Mouse (Mus musculus) layer of hippocampus, postnatal 25 days (tissue): Measurements from ENCODE around the gene Ints7. TPM values are rescaled to one million over a fixed set of nuclear protein-coding genes. Genes with fewer than 3 reads are reported as not detected.

Source experiments
- DNase-seq, 2 experiments: peaks; one replicate each; pipeline ENCODE4 v3.0.0; 2022; ENCODE audit warnings: mixed read lengths in 2 of 2, low spot score in 1 of 2; ENCODE audit errors: extremely low spot score in 1 of 2
- total RNA-seq, 2 experiments: library from RNA; stranded (reverse); gene quantifications; 2 replicates each; pipeline ENCODE4 v1.2.3; 2021

Ints7 gene
- 10 to 100 TPM; 24.0 to 25.4 TPM for total RNA-seq

GRCm38 (mm10) chr1:191575458-191576247 is at the start of gene Ints7, which contains the start of gene Dtl:
Gene Ints7, plus strand, starts transcription at chr1:191575636.
Gene Dtl, minus strand, starts transcription at chr1:191575544.
- DNase-seq, result peak; percentile 98 to 100

GRCm38 (mm10) chr1:191527089-191527488 is 48.3 kb upstream of the Ints7 start:
- peak in 1 of 2 experiments; percentile 4 for DNase-seq

GRCm38 (mm10) chr1:191527921-191528612 is 47.4 kb upstream of the Ints7 start:
- DNase-seq, result no peak

GRCm38 (mm10) chr1:191529406-191529805 is 46.0 kb upstream of the Ints7 start:
- no peak for DNase-seq

GRCm38 (mm10) chr1:191531023-191531422 is 44.4 kb upstream of the Ints7 start:
- no peak for DNase-seq

- no peak for DNase-seq
These were observed 40.5 kb upstream of the Ints7 start for GRCm38 (mm10) chr1:191534896-191535295.

GRCm38 (mm10) chr1:191540300-191540699 is 35.1 kb upstream of the Ints7 start:
- DNase-seq, result no peak

- DNase-seq, result no peak
These were observed 34.4 kb upstream of the Ints7 start for GRCm38 (mm10) chr1:191541014-191541413.

GRCm38 (mm10) chr1:191541619-191542018 is 33.8 kb upstream of the Ints7 start:
- DNase-seq, result no peak

- DNase-seq, result no peak
These were observed 31.7 kb upstream of the Ints7 start for GRCm38 (mm10) chr1:191543747-191544146.

- no peak for DNase-seq
These were observed 24.6 kb upstream of the Ints7 start for GRCm38 (mm10) chr1:191550786-191551185.

GRCm38 (mm10) chr1:191557109-191557508 is 18.3 kb upstream of the Ints7 start:
- DNase-seq, result no peak

GRCm38 (mm10) chr1:191559779-191560178 is 15.7 kb upstream of the Ints7 start:
- no peak for DNase-seq

GRCm38 (mm10) chr1:191562823-191563365 is 12.5 kb upstream of the Ints7 start:
- DNase-seq, result peak in 1 of 2 experiments; percentile 42

GRCm38 (mm10) chr1:191567859-191568258 is 7.6 kb upstream of the Ints7 start:
- DNase-seq, result no peak

GRCm38 (mm10) chr1:191569625-191570024 is 5.8 kb upstream of the Ints7 start:
- DNase-seq, result no peak

- no peak for DNase-seq
These were observed 5.0 kb upstream of the Ints7 start for GRCm38 (mm10) chr1:191570415-191570814.

GRCm38 (mm10) chr1:191573906-191574639 is 1.4 kb upstream of the Ints7 start:
- DNase-seq, result no peak

- DNase-seq, result no peak
These were observed 472 bp upstream of the Ints7 start for GRCm38 (mm10) chr1:191574871-191575457.

GRCm38 (mm10) chr1:191579524-191579923 is 4.1 kb downstream of the Ints7 start:
- DNase-seq, result no peak
